Mouse (Mus musculus) hindlimb bud, embryonic 11.5 days (tissue): ENCODE measurements around the gene Ldlrad3.

ENCODE experiments used
- DNase-seq: peaks from one replicate; pipeline ENCODE4 v3.0.0-alpha.2; 2012; ENCODE audit warnings: low read depth, low spot score; ENCODE audit errors: extremely low spot score

Gene Ldlrad3

DNA sequence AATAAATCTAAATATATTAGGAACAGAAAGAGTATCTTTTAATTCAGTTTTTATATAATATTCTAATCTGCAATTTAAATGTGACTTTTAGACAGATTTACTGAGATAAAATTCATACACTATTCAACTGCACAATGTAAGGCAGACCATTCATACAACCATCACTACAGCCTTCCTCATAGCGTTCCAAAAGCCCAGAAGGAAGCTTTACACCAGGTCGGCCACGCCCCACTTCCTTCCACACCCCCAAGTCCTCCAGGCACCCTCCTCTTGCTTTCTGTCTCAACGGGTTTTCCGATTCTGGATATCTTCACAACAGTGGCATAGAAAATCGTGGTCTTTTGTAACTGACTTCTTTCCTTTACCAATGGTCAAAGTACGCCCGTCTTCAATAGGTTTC is 39.8 kb downstream of the Ldlrad3 start:
- DNase-seq, result no peak

DNA sequence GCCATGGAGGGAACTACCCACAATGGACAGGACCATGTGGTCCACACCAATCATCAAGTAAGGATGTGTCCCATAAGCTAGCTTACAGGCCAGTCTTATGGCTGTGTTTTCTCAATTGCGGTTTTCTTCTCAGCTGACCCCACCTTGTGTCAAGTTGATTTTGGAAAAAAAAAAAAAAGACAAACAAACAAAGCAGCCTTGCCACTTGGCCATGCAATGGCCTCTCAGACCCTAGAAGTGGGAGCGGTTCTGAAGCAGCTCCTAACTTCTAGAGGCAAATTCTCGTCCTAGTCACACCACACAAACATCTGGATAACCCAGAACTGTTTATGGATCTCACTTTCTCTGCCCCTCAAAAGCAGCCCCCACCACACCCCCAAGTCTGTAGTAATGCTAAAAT is 41.1 kb downstream of the Ldlrad3 start:
- no peak for DNase-seq

GRCm38 (mm10) chr2:102144311-102144710 is 41.9 kb downstream of the Ldlrad3 start:
- no peak for DNase-seq

- DNase-seq, result no peak
Measured at GRCm38 (mm10) chr2:102142654-102143271, 43.4 kb downstream of the Ldlrad3 start.

- no peak for DNase-seq
Measured at GRCm38 (mm10) chr2:102142197-102142623, 44.0 kb downstream of the Ldlrad3 start.

GRCm38 (mm10) chr2:102141199-102141598 is 45.0 kb downstream of the Ldlrad3 start:
- DNase-seq, result no peak

GRCm38 (mm10) chr2:102137922-102138321 is 48.3 kb downstream of the Ldlrad3 start:
- no peak for DNase-seq

- no peak for DNase-seq
Measured at GRCm38 (mm10) chr2:102136184-102136583, 50.0 kb downstream of the Ldlrad3 start.

GRCm38 (mm10) chr2:102134510-102135262 is 51.5 kb downstream of the Ldlrad3 start:
- no peak for DNase-seq

- no peak for DNase-seq
Measured at GRCm38 (mm10) chr2:102132945-102133558, 53.1 kb downstream of the Ldlrad3 start.

DNA sequence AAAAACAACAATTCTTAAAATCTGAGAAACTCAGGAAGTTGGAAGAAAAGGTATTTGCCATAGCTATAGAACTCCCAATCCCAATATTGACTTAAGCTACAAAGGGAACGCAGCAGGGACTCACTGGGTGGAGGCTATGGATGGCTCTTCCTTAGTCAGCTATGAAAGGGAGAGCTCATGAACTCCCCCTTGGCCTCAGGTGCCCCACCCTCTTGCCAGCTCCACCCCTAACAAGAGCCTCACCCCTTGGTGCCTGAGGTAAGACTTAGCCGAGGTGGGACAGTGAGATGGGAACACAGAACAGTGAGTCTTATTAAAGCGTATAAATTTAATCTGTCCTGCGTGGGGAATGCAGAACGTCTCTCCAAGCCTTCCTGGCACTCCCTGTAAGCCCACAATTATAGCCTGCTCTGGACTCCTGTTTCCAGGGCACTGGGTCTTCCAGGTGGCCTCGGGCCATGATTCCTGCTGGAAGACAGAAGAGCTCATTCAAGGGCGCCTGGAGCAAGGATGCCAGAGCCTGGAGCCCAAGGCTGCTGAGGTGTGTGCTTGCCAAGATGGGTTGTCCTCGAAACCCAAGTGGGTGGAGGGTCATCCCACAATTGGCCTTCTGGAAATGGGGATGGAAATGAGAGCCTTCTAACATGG is 55.9 kb downstream of the Ldlrad3 start:
- DNase-seq, result no peak

DNA sequence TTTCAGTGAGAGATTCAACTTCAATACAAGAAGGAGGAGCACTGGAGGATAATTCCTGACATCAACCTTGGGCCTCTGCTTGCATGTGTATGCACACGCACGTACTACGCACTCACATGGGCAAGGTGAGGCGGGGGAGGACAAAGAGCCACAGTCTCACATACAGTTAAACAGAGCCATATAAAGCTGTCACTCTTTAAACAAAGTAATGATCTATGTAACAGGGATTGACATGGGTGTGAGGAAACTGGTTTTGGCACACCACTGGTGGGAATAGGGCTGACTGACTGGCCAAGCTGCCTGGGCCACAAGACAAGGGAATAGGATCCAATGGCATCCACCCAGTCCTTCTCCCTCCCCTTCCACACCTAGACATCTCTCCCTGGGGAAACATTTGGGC is 57.0 kb downstream of the Ldlrad3 start:
- no peak for DNase-seq

- no peak for DNase-seq
Measured at GRCm38 (mm10) chr2:102128500-102129030, 57.6 kb downstream of the Ldlrad3 start.

DNA sequence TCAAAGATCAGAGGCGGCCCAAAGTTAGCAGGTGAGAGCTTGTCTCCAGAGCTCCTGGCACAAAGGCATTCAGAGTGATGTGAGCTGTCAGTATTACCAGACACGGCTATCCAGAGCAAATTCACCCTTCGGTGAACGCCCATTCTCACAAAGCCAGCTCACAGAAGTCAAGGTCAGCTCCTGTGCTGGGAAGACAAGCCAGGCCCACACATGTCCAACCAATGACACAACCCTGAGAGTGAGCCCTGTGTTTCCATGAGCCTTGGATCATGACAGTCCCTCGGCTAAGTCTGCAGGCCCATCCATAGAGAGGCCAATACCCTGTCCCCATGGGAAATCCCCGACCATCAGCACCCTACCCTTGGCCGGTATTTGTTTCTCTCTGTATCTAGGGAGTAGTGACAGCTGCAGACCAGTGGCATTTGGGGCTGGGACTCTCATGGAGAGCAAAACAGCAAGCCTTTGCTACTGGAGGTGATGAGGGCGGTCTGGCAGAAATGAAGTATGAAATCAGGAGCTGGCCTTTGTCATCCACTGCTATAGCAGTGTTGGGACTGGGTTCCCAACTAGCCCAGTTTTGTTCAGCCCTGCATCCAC is 58.3 kb downstream of the Ldlrad3 start:
- DNase-seq, result no peak

GRCm38 (mm10) chr2:102127221-102127620 is 59.0 kb downstream of the Ldlrad3 start:
- no peak for DNase-seq

DNA sequence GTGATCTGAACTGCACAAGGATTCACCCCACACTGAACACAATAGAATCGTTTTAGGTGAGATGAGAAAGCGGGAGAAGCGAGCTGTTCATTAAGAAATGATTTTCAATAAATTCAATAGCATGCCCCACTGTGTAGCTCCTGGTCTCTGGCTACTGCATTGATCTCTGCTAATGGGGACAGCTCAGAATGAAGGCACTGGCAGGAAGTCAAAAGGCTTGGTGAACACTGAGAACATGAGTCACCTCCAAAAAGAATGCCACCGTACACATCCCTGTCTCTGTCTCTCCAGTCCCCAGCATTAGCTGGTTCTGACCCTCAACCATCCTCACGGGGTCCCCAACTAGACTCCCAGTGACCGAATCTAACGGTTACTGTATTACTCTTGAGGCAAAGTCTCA is 60.1 kb downstream of the Ldlrad3 start:
- DNase-seq, result no peak

DNA sequence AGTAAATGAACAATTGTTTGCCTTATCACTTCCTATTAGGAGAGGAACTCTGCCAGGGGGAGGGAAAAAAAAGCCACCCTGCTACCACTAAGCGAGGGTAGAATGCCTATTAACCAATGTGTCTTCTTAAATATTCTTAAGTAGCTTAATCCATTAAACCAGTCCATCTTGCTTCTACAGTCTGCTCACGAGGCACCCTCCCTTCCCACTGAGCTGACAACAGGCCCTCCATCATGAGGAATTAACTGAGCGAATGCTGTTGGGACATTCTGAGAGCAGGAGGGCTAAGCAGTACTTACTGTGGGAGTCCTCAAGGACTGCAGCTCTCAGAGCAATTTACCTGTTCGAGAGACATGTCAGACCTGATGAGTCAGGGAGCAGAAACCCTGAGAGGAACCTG is 61.1 kb downstream of the Ldlrad3 start:
- no peak for DNase-seq

DNA sequence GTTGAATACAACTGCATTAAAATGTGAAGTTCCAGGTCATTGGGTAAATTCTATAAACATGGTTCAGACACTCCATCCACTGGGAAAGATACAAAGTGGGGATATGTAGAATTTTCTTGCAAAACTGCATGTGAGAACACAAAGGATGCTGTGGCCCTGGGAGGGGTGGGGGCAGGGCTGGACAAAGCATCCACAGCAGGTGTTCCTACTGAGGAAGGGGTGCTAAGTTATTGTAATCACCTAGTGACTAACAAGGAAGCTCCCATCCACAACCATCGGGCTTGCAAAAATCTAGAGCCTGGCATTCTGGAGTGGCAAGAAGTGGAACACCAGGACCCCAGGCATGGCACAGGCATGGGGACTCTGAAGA is 64.1 kb downstream of the Ldlrad3 start:
- DNase-seq, result no peak

DNA sequence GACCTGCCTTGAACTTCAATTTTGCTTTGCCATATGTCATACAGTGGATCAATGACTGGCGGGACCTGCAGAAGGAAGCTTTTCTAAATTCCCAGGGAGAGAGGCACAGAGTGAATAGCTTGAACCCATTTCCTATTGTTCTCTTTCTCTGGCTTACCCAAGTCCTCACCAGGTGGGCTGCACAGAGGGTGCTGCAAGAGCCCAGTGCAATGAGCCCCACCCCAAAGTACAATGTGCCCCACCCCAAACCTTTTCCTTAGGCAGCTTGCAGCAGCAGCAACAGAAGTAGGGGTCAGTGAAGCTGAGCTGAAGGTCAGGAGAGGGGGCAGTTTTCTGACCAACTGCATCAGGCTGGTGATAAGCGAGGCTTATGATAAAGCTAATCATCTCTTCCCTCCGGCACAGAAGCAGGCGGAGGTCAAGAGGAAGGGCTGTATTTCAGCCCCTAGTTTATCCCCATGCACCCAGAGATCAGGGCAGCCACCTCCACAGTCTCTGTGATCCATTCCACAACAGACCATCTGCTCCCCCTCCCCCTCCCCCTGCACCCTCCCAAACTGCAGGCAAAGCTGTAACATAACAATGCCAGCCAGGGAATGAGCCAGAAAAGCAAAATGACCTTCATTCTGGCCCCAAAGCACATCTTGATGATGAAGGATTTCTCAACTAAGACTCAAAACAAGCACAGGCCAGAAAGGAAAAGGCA is 64.6 kb downstream of the Ldlrad3 start:
- DNase-seq, result no peak

DNA sequence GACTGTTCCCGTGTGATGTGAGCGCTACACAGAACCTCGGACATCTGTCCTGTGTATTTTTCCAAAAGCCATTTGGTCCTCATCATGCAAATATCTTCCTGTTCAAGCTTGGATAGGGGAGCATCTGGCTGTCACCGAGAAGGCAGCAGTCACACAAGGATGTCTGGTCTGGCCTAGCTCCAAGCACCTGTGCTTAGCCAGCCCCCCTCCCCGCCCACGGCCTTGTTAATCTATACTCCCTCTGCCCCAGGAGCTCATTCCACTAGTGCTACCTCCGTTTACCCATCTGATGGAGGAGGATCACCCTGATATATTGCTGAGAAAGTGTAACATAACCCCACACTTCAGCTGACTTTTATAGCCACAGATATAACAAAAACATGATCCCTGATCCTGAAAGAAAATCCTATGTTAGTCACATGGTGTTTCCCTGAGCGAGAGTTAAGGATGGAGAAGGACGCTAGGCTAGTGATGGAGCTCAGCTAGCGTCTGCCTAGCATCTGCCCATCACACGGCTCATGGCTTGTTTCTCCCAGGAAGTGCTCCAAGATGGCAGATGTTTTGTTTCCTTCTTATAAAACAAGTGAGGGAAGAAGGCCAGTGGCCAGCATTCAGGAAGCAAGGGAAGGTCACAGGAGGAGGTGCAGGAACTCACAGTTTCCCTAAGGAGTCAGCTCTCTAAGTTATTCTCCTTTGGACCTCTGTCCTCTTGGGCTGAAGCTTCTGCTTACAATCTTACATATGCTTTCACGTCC is 66.3 kb downstream of the Ldlrad3 start:
- DNase-seq, result no peak
